9 mouse cellular contexts compared by ENCODE assay signal in genomic region chr12:86879446-86880085, GRCm38 (mm10). TPM values are rescaled to one million over a fixed set of nuclear protein-coding genes. Genes with fewer than 3 reads are reported as not detected.
A peak's percentile ranks its signal among the peaks of the same experiment; 100 is the strongest.
DNase-seq lines count a peak whose midpoint lies in the region; ATAC-seq and TF ChIP-seq lines count a peak whose summit lies in the region.
"Had no signal": no experiment of that assay in that cellular context is flagged by ENCODE, and none has a peak within 500 bp of the region (broad histone marks: within the 10 kb centered on the region; RNA-seq: fewer than 3 reads in every experiment).

No protein-coding gene starts in this region.

- no peaks in the 10 kb centered on the region for H3K9me3 ChIP-seq in forebrain, postnatal 0 days (ENCODE audit: low read length)
- H3K9me3 ChIP-seq in midbrain, postnatal 0 days (ENCODE audit: low read length), result no peaks in the 10 kb centered on the region

- H3K4me2 ChIP-seq in forebrain, postnatal 0 days (ENCODE audit: low read depth), result peak overlapping the region; percentile 87
- peak overlapping the region; percentile 57 for H3K4me2 ChIP-seq in midbrain, postnatal 0 days (ENCODE audit: low read depth, low read length, poor library complexity, severe bottlenecking)
- H3K4me2 ChIP-seq: liver, embryonic 11.5 days had no signal

- H3K4me3 ChIP-seq in layer of hippocampus, adult 2 months, result peak overlapping the region; percentile 80
- H3K4me3 ChIP-seq in forebrain, postnatal 0 days (ENCODE audit: low read depth, low read length), result peak overlapping the region; percentile 28
- H3K4me3 ChIP-seq in midbrain, postnatal 0 days (ENCODE audit: low read depth, low read length), result peak overlapping the region; percentile 92

- 28% methylated on average over 6 of the region's 6 CpGs for WGBS in forebrain, postnatal 0 days
- WGBS in midbrain, postnatal 0 days, result 31% methylated on average over 6 of the region's 6 CpGs

- H3K27ac ChIP-seq in layer of hippocampus, adult 2 months, result peak overlapping the region; percentile 67
- no peak overlapping the region for H3K27ac ChIP-seq in forebrain, postnatal 0 days (ENCODE audit: low read depth, low read length)
- peak overlapping the region; percentile 43; the same call in 1 of the 2 replicates for H3K27ac ChIP-seq in midbrain, postnatal 0 days (ENCODE audit: low read depth, low read length)

- TF ChIP-seq CTCF in layer of hippocampus, adult 2 months (conservative IDR thresholded peaks at IDR 0.05), result no peak
- TF ChIP-seq CTCF in forebrain, postnatal 0 days (IDR thresholded peaks at IDR 0.05; ENCODE audit: low read depth), result no peak
- no peak for TF ChIP-seq CTCF in midbrain, postnatal 0 days (IDR thresholded peaks at IDR 0.05)

- peaks cover 14% of the 10 kb centered on the region for H3K4me1 ChIP-seq in forebrain, postnatal 0 days (ENCODE audit: insufficient read depth)
- H3K4me1 ChIP-seq in midbrain, postnatal 0 days (ENCODE audit: insufficient read depth, low read length), result peaks cover 9% of the 10 kb centered on the region

- H3K27me3 ChIP-seq in forebrain, postnatal 0 days (ENCODE audit: insufficient read depth, low read length), result no peaks in the 10 kb centered on the region
- no peaks in the 10 kb centered on the region for H3K27me3 ChIP-seq in midbrain, postnatal 0 days (ENCODE audit: insufficient read depth, low read length)

- no peak for DNase-seq in layer of hippocampus, adult 2 months (ENCODE audit: low spot score in 2 of 2)
- DNase-seq in layer of hippocampus, postnatal 14 days (ENCODE audit: low spot score in 2 of 2), result no peak
- DNase-seq in brain, adult 2 months (ENCODE audit: low read depth, low spot score), result peak; percentile 31
- no peak for DNase-seq in forebrain, postnatal 0 days
- peak; percentile 8 for DNase-seq in midbrain, postnatal 0 days (ENCODE audit: low spot score)
- DNase-seq in right cerebral cortex, postnatal 14 days, result no peak
- DNase-seq in frontal cortex, postnatal 36 days (ENCODE audit: low spot score in 2 of 2), result no peak
- DNase-seq: cerebellum, postnatal 36 days had no signal

- H3K36me3 ChIP-seq in forebrain, postnatal 0 days (ENCODE audit: insufficient read depth), result peaks cover 5% of the 10 kb centered on the region
- H3K36me3 ChIP-seq in midbrain, postnatal 0 days (ENCODE audit: insufficient read depth, low read length), result peaks cover 3% of the 10 kb centered on the region; the same call in 1 of the 2 replicates

- ATAC-seq in forebrain, postnatal 0 days, result no peak
- ATAC-seq in midbrain, postnatal 0 days (ENCODE audit: low FRiP score), result no peak

- H3K9ac ChIP-seq in forebrain, postnatal 0 days, result peak overlapping the region; percentile 29; the same call in 1 of the 2 replicates
- 0 out of 2 replicates have a peak overlapping the region, but pooled peaks have one; percentile 33 for H3K9ac ChIP-seq in midbrain, postnatal 0 days (replicated peaks; ENCODE audit: low read length, poor library complexity, severe bottlenecking)

RNA-seq across cellular contexts. Expression of gene Irf2bpl, which starts 5.0 kb away (rescaled TPM):
- total RNA-seq in layer of hippocampus, adult 2 months (2021), result 10 to 100 TPM; 69.8 to 70.2 TPM
- 10 to 100 TPM; 64.9 to 65.1 TPM for total RNA-seq in layer of hippocampus, postnatal 14 days (2021)
- 134 and 161 TPM in 2 replicates for total RNA-seq in forebrain, postnatal 0 days (2014; rRNA removed)
- 86.3 and 95.7 TPM in 2 replicates for polyA plus RNA-seq in forebrain, postnatal 0 days (2015; fragmentation: Nextera tagmentation; extraction: Ambion mirVana)
- 171 and 191 TPM in 2 replicates for total RNA-seq in midbrain, postnatal 0 days (2014; rRNA removed)
- polyA plus RNA-seq in midbrain, postnatal 0 days (2015; fragmentation: Nextera tagmentation; extraction: Ambion mirVana), result 74.2 and 86.2 TPM in 2 replicates

Comparison
In these comparisons a context has a peak if more than half of its experiments do, and no peak if none do; other contexts are left out.
1. DNase-seq: peak in brain, adult 2 months (single experiment) and midbrain, postnatal 0 days (single experiment); none in layer of hippocampus, adult 2 months (0 of 2), layer of hippocampus, postnatal 14 days (0 of 2), forebrain, postnatal 0 days (single experiment), right cerebral cortex, postnatal 14 days (single experiment) and frontal cortex, postnatal 36 days (0 of 2).
2. H3K4me3 ChIP-seq: peak in every context shown above with its lines; median percentile 92 in midbrain, postnatal 0 days; 80 in layer of hippocampus, adult 2 months; 28 in forebrain, postnatal 0 days.